Mouse (Mus musculus): ENCODE measurements around the gene Mipep. TPM values are rescaled to one million over a fixed set of nuclear protein-coding genes. Genes with fewer than 3 reads are reported as not detected.

Gene Mipep
- total RNA-seq, 2 experiments from 2014 or later, result 28.7 to 29.1 TPM

- no peak for DNase-seq (ENCODE audit: low spot score in 2 of 2)
These were observed 72.5 kb downstream of the Mipep start for GRCm38 (mm10) chr14:60856913-60857300.

- no peak for DNase-seq (ENCODE audit: low spot score in 2 of 2)
These were observed 79.0 kb downstream of the Mipep start for GRCm38 (mm10) chr14:60863396-60863795.

DNA sequence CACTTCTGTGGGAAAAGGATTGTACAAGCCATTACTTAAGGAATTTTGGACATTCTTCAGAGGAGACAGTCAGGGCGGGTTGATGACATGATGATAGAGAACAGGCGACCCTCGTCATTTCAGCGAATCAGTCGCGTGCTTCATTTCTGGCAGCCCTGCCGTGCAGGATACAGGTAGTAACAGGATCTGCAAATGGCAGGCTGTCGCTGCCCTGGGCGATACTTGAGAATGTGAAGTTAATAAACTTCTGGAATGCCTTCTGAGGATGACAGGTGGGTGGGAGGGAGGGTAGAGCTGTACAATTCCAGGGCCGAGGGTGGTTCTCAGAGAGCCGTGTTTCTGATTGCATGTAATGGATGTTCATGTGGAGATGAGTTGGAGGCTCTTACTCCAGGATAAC lies 82.0 kb downstream of the Mipep start:
- no peak for DNase-seq (ENCODE audit: low spot score in 2 of 2)

- DNase-seq (ENCODE audit: low spot score in 2 of 2), result no peak
These were observed 84.0 kb downstream of the Mipep start for GRCm38 (mm10) chr14:60868325-60868724.

DNA sequence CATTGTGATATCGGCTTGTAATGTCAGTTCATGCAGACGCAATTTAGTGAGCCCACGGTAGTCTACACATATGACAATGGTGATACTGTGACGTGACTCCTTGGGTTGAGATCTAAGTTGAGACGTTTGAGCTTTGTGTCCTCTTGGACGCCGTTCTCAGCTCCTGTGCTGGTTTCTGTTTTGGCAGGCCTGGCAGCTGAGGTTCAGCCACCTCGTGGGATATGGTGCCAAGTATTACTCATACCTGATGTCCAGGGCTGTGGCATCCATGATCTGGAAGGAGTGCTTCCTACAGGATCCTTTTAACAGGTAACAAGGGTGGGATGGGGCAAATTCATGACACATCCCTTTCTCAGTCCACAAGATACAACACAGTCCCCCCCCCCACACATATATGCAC lies 87.5 kb downstream of the Mipep start:
- no peak for DNase-seq (ENCODE audit: low spot score in 2 of 2)

GRCm38 (mm10) chr14:60882106-60882505 lies 97.7 kb downstream of the Mipep start:
- no peak for DNase-seq (ENCODE audit: low spot score in 2 of 2)

DNA sequence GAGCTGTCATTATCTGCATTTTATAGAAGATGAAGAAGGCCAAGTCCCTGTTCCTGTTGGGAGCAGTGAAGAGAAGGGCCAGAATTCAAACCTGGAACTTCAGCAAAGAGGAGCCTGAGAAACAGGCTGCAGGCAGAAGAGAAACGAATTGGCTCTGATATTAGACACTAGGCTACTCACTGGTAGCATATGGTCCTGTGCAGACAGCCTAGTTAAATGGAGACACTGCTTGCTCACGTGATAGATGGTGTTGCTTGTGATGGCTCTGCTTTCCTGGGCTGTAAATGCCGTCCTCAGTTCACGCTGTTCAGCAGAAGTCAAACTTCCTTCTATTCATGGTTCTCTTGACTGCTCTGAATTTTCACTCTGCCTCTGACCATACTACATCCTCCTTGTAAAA lies 98.3 kb downstream of the Mipep start:
- no peak for DNase-seq (ENCODE audit: low spot score in 2 of 2)

DNA sequence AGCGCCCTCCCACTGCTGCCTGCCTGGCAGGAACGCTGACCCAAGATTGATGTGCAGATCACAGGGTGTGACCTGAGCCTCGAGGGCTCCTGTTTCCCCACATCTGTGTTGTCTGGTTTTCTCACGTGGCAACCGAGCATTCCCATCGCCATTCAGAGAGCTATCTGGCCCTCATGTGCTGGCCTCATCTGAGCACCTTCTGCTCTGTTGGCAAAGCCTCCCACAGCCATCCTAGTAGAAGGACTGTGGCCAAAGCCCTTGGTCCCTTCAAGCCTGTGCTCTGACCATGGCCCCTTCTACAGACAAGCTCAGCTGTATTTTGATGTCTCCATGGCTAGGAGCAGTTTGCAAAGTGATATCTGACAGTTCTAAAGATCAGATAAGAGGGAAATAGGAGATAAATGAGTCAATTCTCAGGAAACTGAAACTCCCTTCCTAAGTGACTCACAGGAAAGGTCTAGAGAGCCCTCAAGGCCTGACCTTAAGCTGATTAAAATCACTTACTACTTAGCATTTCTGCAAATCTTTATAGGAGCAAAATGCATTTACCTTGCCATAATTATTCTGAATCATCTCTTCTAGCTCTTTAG lies 101.1 kb downstream of the Mipep start:
- DNase-seq (ENCODE audit: low spot score in 2 of 2), result no peak

DNA sequence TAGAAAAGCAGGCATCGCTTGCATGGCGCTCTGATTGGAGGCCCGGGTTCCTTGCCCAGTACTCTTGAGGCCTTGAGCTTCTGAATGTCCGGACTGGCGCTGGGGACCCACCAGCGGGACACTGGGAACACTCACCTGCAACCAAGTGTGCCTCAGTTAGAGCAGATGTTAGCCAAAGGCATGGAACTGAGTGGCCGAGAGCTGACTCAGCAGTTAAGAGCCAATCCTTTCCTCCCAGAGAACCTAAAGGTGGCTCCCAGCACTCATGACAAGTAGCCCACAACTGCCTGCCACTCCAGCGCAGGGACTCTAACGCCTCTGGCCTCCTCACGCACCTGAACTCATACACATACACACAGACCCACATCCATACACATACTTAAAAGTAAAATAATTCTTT lies 109.5 kb downstream of the Mipep start:
- DNase-seq (ENCODE audit: low spot score in 2 of 2), result no peak

GRCm38 (mm10) chr14:60895172-60896000 lies 111.0 kb downstream of the Mipep start:
- no peak for DNase-seq (ENCODE audit: low spot score in 2 of 2)

DNA sequence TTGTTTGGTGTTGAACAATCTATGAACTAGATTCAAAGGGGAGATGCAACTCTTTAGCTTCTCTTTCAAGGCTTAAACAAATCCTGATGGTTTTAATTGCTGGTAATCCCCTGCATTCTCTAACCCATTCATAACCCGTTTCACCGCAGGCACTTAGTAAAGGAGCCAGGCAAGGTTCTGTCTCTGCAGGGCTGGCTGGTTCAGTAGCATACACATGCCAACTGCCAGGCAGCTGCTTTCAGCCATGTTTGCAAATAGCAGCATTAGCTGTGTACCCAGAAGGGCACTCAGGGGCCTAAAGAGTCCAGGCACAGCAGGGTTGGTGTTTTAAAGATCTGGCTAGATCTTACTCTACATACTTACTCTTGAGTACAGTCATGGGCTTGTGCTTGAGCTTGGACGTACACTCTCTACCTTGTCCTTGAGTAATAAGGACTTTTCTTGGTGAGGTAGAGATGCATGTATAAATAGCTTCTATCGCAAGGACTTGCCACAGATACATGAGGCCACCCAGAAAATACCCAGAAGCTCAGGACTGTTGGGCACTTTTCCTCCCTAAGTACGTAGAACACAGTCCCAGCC lies 113.8 kb downstream of the Mipep start:
- DNase-seq (ENCODE audit: low spot score in 2 of 2), result no peak

- no peak for DNase-seq (ENCODE audit: low spot score in 2 of 2)
These were observed 120.1 kb downstream of the Mipep start for GRCm38 (mm10) chr14:60904501-60904900.

GRCm38 (mm10) chr14:60906421-60907374 lies 122.3 kb downstream of the Mipep start:
- no peak for DNase-seq (ENCODE audit: low spot score in 2 of 2)

DNA sequence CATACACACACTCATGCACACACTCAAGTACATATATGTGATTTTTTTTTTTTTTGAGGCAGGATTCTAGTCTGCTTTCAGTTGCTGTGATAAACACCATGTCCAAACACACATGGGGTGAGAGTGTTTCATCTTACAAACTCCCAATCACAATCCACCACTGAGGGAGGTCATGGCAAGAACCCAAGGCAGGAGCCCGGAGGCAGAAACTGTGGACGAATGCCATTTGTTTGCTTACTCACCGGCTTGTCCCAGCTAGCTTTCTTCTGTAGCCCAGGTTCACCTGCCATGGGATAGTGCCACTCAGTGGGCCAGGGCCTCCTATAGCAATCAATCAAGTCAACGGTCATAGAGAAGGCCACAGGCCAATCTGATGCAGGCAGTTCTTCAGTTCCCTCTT lies 125.0 kb downstream of the Mipep start:
- no peak for DNase-seq (ENCODE audit: low spot score in 2 of 2)

DNA sequence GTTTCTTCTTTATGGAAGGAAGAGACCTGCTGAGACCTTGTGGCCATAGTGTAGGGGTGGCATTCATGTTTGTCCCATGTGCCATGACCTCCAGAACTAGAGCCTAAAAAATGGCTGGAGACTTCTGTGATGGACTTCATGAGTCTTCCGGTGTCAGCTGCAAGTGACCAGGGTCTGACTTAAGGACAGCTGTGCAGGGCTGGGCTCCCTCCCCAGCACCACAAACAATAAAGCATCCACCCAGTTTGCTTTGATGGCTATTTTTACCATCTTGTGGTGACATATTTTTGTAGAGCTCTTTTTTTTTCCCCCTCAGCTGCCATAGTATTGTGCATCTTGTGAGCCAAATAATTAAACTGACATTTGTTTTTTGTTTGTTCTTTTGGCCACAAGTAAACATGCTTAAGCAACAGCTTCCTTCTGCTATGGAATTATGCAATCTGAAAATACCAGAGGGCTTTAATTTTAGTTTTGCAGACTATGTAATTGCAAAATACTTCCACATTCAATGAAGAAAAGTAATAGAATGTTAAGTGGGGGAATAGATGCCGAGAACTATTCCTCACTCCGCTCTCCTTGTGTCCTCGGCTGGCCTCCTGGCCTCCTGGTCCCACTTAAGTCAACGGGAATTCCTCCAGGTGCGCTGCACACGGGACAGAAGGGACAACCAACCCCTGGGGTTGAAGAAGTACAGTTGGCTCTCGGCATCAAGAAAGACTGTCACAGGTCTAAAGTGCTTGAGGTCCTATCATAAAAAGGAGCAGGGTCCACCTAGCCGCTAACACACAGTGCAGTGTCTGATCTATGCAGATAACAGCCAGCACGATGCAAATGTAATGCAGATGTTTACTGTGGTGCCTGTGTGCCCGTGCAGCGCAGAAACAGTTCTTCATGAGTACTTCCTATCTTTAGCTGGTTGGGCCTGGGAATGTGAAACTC lies 126.4 kb downstream of the Mipep start:
- DNase-seq (ENCODE audit: low spot score in 2 of 2), result no peak

GRCm38 (mm10) chr14:60912981-60913468 lies 128.7 kb downstream of the Mipep start:
- DNase-seq (ENCODE audit: low spot score in 2 of 2), result no peak

- DNase-seq (ENCODE audit: low spot score in 2 of 2), result no peak
These were observed 132.3 kb downstream of the Mipep start for GRCm38 (mm10) chr14:60916661-60917060.

- no peak for DNase-seq (ENCODE audit: low spot score in 2 of 2)
These were observed 141.6 kb downstream of the Mipep start for GRCm38 (mm10) chr14:60926011-60926410.

DNA sequence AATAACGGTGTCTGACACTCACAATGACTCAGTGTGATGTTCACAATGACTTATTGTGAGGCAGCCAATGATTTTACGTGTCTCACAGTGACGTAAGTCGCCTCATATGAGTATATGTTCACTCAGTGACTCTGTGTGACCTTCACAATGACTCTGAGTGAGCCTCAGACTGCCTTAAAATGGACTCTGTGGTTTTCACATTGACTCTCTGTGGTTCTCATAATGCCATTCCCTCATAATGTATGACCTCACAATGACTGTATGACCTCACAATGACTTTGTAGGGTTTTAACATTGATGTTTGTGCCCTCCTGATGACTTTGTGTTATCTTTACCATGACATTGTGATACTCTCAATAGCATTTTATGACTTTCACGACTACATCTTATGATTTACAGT lies 151.3 kb downstream of the Mipep start:
- no peak for DNase-seq (ENCODE audit: low spot score in 2 of 2)

DNA sequence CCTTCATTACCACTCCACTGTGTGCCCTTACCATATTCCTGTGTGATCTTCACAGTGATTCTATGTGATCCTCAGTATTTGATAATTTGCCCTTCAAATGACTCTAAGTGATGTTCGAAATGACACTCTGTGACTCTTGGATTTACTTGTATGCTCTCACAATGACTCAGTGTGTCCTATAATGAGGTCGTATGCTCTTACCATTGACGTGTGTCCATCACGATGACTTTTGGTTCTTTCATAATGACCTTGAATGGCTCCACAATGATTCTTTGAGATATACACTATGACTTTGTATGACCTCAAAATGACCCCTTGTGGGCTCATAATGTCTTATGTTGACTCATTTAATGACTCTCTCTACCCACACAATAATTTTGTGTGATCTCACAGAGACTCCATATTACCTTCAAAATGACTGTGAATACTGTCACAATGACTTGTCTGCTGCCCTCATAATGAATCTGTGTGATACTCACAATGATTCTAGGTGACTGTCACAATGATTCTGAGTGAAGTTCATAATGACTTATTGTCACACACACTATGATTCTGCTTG lies 153.2 kb downstream of the Mipep start:
- no peak for DNase-seq (ENCODE audit: low spot score in 2 of 2)
